Mouse (Mus musculus) liver, adult 2 months (tissue): ENCODE measurements around the gene Zfp148.

ENCODE experiments used
- CTCF ChIP-seq: fragments of 200-500 bp; IDR thresholded peaks from 2 replicates; pipeline ENCODE4 v1.5.1; 2011; ENCODE audit warnings: low read depth, low read length, control low read depth
- POLR2A ChIP-seq: fragments of 200-500 bp; IDR thresholded peaks from 2 replicates; pipeline ENCODE4 v1.6.1; 2011; ENCODE audit warnings: low read length, control low read depth; ENCODE audit not compliant: insufficient read depth; ENCODE audit errors: extremely low read depth

DNA sequence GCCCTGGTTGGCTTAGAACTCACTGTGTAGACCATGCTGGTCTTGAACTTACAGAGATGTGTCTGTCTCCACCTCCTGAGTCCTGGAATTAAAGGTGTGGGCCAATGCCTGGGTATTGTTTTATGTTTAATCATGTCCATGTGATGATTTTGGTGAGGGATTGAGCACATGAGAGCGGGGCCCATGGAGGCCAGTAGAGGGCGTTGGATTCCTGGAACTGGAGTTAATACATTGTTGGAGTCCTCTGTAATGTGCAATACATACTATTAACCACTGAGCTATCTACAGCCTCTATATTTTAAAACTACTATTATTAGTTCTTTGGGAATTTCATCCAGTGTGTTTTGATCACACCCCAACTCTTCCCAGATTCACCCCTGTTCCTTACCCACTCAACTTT, 163.7 kb downstream of the Zfp148 start:
- TF ChIP-seq POLR2A (no peak), CTCF (no peak)
